Mouse (Mus musculus) kidney, adult 8-10 months (tissue): ENCODE data around the gene 1700020L24Rik.
A peak's percentile ranks its signal among the peaks of the same experiment; 100 is the strongest.

Experiments used
- DNase-seq, 2 experiments: peaks; one replicate each; pipeline ENCODE4 v3.0.0; 2022

1700020L24Rik gene

GRCm38 (mm10) chr11:83441235-83441634 lies 3.8 kb downstream of the 1700020L24Rik start:
- no peak for DNase-seq

- DNase-seq, result peak; percentile 54 to 84
Observed at GRCm38 (mm10) chr11:83442596-83443267, 5.3 kb downstream of the 1700020L24Rik start.

GRCm38 (mm10) chr11:83443824-83444223 lies 6.3 kb downstream of the 1700020L24Rik start:
- no peak for DNase-seq

GRCm38 (mm10) chr11:83445001-83445400 lies 7.5 kb downstream of the 1700020L24Rik start:
- DNase-seq, result no peak

- no peak for DNase-seq
Observed at GRCm38 (mm10) chr11:83447612-83448011, 10.1 kb downstream of the 1700020L24Rik start.

GRCm38 (mm10) chr11:83448021-83448926 lies 10.8 kb downstream of the 1700020L24Rik start:
- DNase-seq, result peak in 1 of 2 experiments; percentile 35

GRCm38 (mm10) chr11:83448927-83449236 lies 11.4 kb downstream of the 1700020L24Rik start:
- no peak for DNase-seq

- no peak for DNase-seq
Observed at GRCm38 (mm10) chr11:83449298-83449697, 11.8 kb downstream of the 1700020L24Rik start.

- DNase-seq, result no peak
Observed at GRCm38 (mm10) chr11:83450550-83450949, 13.1 kb downstream of the 1700020L24Rik start.

- no peak for DNase-seq
Observed at GRCm38 (mm10) chr11:83451281-83451680, 13.8 kb downstream of the 1700020L24Rik start.

GRCm38 (mm10) chr11:83454548-83454947 lies 17.1 kb downstream of the 1700020L24Rik start:
- peak in 1 of 2 experiments; percentile 28 for DNase-seq

- DNase-seq, result no peak
Observed at GRCm38 (mm10) chr11:83455608-83456007, 18.1 kb downstream of the 1700020L24Rik start.

- no peak for DNase-seq
Observed at GRCm38 (mm10) chr11:83457257-83457656, 19.8 kb downstream of the 1700020L24Rik start.

- DNase-seq, result no peak
Observed at GRCm38 (mm10) chr11:83457912-83458601, 20.6 kb downstream of the 1700020L24Rik start.

- DNase-seq, result no peak
Observed at GRCm38 (mm10) chr11:83461462-83462027, 24.1 kb downstream of the 1700020L24Rik start.

GRCm38 (mm10) chr11:83462711-83463244 lies 25.3 kb downstream of the 1700020L24Rik start, which contains the start of gene Mmp28:
Mmp28 (minus strand) TSS chr11:83463071.
- DNase-seq, result peak; percentile 60 to 71

GRCm38 (mm10) chr11:83465976-83466375 lies 28.5 kb downstream of the 1700020L24Rik start:
- peak; percentile 60 to 67 for DNase-seq

- peak; percentile 73 to 81 for DNase-seq
Observed at GRCm38 (mm10) chr11:83467120-83467652, 29.7 kb downstream of the 1700020L24Rik start.

GRCm38 (mm10) chr11:83468765-83469164 lies 31.3 kb downstream of the 1700020L24Rik start:
- no peak for DNase-seq

- no peak for DNase-seq
Observed at GRCm38 (mm10) chr11:83471766-83472165, 34.3 kb downstream of the 1700020L24Rik start.

- DNase-seq, result peak; percentile 98
Observed at GRCm38 (mm10) chr11:83472324-83473234, 35.1 kb downstream of the 1700020L24Rik start, which contains the start of gene Taf15. Taf15 (plus strand) TSS chr11:83473086.
